Comparison of ENCODE assay signal across 8 mouse cellular contexts in the genomic region with DNA sequence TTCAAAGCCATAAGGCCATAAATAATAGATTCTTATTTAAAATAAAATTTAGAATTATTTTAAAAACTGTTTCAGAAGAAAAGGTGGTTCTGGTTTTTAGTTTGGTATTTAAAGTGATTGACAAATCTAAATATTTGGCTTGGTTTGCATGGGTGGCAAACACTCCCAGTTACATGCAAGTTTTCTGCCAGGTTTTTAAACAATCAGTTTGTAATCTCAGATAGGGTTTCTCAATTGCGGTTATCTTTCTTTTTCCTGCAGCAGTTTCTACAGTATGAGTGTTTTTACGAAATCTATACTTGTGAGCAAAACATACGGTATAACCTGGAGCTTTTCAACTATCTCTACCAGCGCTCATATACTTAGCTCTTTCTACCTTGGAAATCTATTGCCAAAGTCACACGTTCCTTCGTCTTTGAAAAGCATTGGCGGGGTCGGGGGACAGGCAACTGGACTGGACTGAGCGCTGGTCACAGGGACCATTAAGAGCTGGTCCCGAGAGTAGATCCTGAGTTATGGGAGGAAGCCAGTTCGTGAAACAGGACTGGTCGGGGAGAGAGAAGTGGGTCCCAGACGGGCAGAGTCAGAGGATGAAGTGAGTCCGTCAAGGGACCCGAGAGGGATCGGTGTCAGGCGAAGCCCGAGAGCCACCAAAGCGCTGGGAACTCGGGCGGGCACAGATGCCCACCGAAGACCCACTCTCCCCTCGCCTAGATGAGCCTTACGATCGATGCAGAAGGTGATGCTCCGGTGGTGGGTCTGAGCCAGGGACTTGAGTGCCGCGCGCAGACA. TPM values are rescaled to one million over a fixed set of nuclear protein-coding genes. Genes with fewer than 3 reads are reported as not detected.
DNase-seq lines count a peak whose midpoint lies in the region; ATAC-seq and TF ChIP-seq lines count a peak whose summit lies in the region.

No protein-coding gene starts in this region.

- peak overlapping the region; percentile 59; the same call in 1 of the 2 replicates for H3K27ac ChIP-seq in kidney, embryonic 14.5 days (ENCODE audit: low read depth, low read length)
- H3K27ac ChIP-seq in forebrain, postnatal 0 days (ENCODE audit: low read depth, low read length) = peak overlapping the region; percentile 60; the same call in 1 of the 2 replicates
- H3K27ac ChIP-seq in liver, embryonic 16.5 days (ENCODE audit: low read length) = peak overlapping the region; percentile 34; the same call in 1 of the 2 replicates

- H3K4me1 ChIP-seq in kidney, embryonic 14.5 days (ENCODE audit: control insufficient read depth, insufficient read depth, low read length) = peaks cover 10% of the 10 kb centered on the region
- H3K4me1 ChIP-seq in forebrain, postnatal 0 days (ENCODE audit: insufficient read depth) = peaks cover 14% of the 10 kb centered on the region
- H3K4me1 ChIP-seq in liver, embryonic 16.5 days (ENCODE audit: control insufficient read depth, low read depth, low read length) = peaks cover 19% of the 10 kb centered on the region

- WGBS in kidney, embryonic 14.5 days = 3% methylated on average over 29 of the region's 29 CpGs
- 2% methylated on average over 29 of the region's 29 CpGs for WGBS in forebrain, postnatal 0 days
- WGBS in liver, embryonic 16.5 days (ENCODE audit: insufficient replicate concordance) = 1% methylated on average over 29 of the region's 29 CpGs

- no peaks in the 10 kb centered on the region for H3K9me3 ChIP-seq in kidney, embryonic 14.5 days (ENCODE audit: control insufficient read depth, low read length)
- no peaks in the 10 kb centered on the region for H3K9me3 ChIP-seq in forebrain, postnatal 0 days (ENCODE audit: low read length)
- no peaks in the 10 kb centered on the region for H3K9me3 ChIP-seq in liver, embryonic 16.5 days (replicated peaks; ENCODE audit: control insufficient read depth, low read length)

- peaks cover 9% of the 10 kb centered on the region for H3K36me3 ChIP-seq in kidney, embryonic 14.5 days (ENCODE audit: control insufficient read depth, insufficient read depth, low read length)
- peaks cover 8% of the 10 kb centered on the region for H3K36me3 ChIP-seq in forebrain, postnatal 0 days (ENCODE audit: insufficient read depth)
- peaks cover 3% of the 10 kb centered on the region; the same call in 1 of the 2 replicates for H3K36me3 ChIP-seq in liver, embryonic 16.5 days (ENCODE audit: control insufficient read depth, insufficient read depth)

- TF ChIP-seq CTCF in forebrain, postnatal 0 days (IDR thresholded peaks at IDR 0.05; ENCODE audit: low read depth) = no peak

- ATAC-seq in kidney, embryonic 14.5 days (ENCODE audit: low FRiP score, low TSS enrichment) = peak; percentile 76
- ATAC-seq in forebrain, postnatal 0 days = peak; percentile 42
- ATAC-seq in liver, embryonic 16.5 days (ENCODE audit: low read depth) = peak; percentile 15

- H3K9ac ChIP-seq in kidney, embryonic 14.5 days (ENCODE audit: low read depth, low read length) = peak overlapping the region; percentile 74
- H3K9ac ChIP-seq in forebrain, postnatal 0 days = peak overlapping the region; percentile 75
- peak overlapping the region; percentile 81 for H3K9ac ChIP-seq in liver, embryonic 16.5 days (ENCODE audit: low read depth, low read length)

- DNase-seq in kidney, adult 9 months = no peak
- DNase-seq in adipocyte (ENCODE audit: low spot score) = peak; percentile 43
- DNase-seq in forebrain, postnatal 0 days = no peak
- DNase-seq in cerebellum, postnatal 25 days = no peak
- DNase-seq in layer of hippocampus, adult 8-10 months (ENCODE audit: low spot score in 2 of 2) = no peak
- DNase-seq in cerebellum, adult 11 months = no peak

- no peaks in the 10 kb centered on the region for H3K27me3 ChIP-seq in kidney, embryonic 14.5 days (ENCODE audit: control insufficient read depth, insufficient read depth, low read length)
- no peaks in the 10 kb centered on the region for H3K27me3 ChIP-seq in forebrain, postnatal 0 days (ENCODE audit: insufficient read depth, low read length)
- no peaks in the 10 kb centered on the region for H3K27me3 ChIP-seq in liver, embryonic 16.5 days (ENCODE audit: control insufficient read depth, insufficient read depth, low read depth, low read length)

- H3K4me2 ChIP-seq in kidney, embryonic 14.5 days (replicated peaks; ENCODE audit: low read depth, low read length) = peak overlapping the region; percentile 64
- H3K4me2 ChIP-seq in forebrain, postnatal 0 days (ENCODE audit: low read depth) = peak overlapping the region; percentile 70
- H3K4me2 ChIP-seq in liver, embryonic 16.5 days (ENCODE audit: low read depth, low read length) = peak overlapping the region; percentile 90

- H3K4me3 ChIP-seq in kidney, embryonic 14.5 days (ENCODE audit: low read length) = peak overlapping the region; percentile 77
- peak overlapping the region; percentile 61 for H3K4me3 ChIP-seq in forebrain, postnatal 0 days (ENCODE audit: low read depth, low read length)
- peak overlapping the region; percentile 73 for H3K4me3 ChIP-seq in liver, embryonic 16.5 days (ENCODE audit: low read depth, low read length)

RNA-seq across cellular contexts. Expression of a gene that starts 0.5 kb away (rescaled TPM):
- polyA plus RNA-seq in kidney, embryonic 14.5 days (2014; fragmentation: Nextera tagmentation; extraction: Ambion mirVana) = 36.2 and 40.6 TPM in 2 replicates
- 24.0 and 27.1 TPM in 2 replicates for total RNA-seq in forebrain, postnatal 0 days (2014; rRNA removed)
- polyA plus RNA-seq in forebrain, postnatal 0 days (2015; fragmentation: Nextera tagmentation; extraction: Ambion mirVana) = 21.9 and 24.7 TPM in 2 replicates
- polyA plus RNA-seq in liver, embryonic 16.5 days (2015; fragmentation: Nextera tagmentation; extraction: Ambion mirVana) = 13.6 and 14.5 TPM in 2 replicates
- 10 to 100 TPM; 33.4 to 46.6 (median 39.7) TPM for total RNA-seq in layer of hippocampus, adult 8-10 months (2022)

RNA-seq across cellular contexts. Expression of a gene that starts 0.6 kb away (rescaled TPM):
- 173 and 224 TPM in 2 replicates for polyA plus RNA-seq in kidney, embryonic 14.5 days (2014; fragmentation: Nextera tagmentation; extraction: Ambion mirVana)
- 83.2 and 108 TPM in 2 replicates for total RNA-seq in forebrain, postnatal 0 days (2014; rRNA removed)
- 181 and 209 TPM in 2 replicates for polyA plus RNA-seq in forebrain, postnatal 0 days (2015; fragmentation: Nextera tagmentation; extraction: Ambion mirVana)
- polyA plus RNA-seq in liver, embryonic 16.5 days (2015; fragmentation: Nextera tagmentation; extraction: Ambion mirVana) = 39.3 and 40.9 TPM in 2 replicates
- total RNA-seq in layer of hippocampus, adult 8-10 months (2022) = 10 to 100 TPM; 84.4 to 97.1 (median 94.3) TPM

RNA-seq across cellular contexts. Expression of a gene that starts 31.0 kb away (rescaled TPM):
- polyA plus RNA-seq in kidney, embryonic 14.5 days (2014; fragmentation: Nextera tagmentation; extraction: Ambion mirVana) = 24.1 and 42.3 TPM in 2 replicates
- total RNA-seq in forebrain, postnatal 0 days (2014; rRNA removed) = 160 and 161 TPM in 2 replicates
- polyA plus RNA-seq in forebrain, postnatal 0 days (2015; fragmentation: Nextera tagmentation; extraction: Ambion mirVana) = 76.1 and 86.1 TPM in 2 replicates
- polyA plus RNA-seq in liver, embryonic 16.5 days (2015; fragmentation: Nextera tagmentation; extraction: Ambion mirVana) = 7.7 and 8.5 TPM in 2 replicates
- 100 to 1,000 TPM in 2 of 4 experiments, 10 to 100 TPM in 2; 93.9 to 110 (median 103) TPM for total RNA-seq in layer of hippocampus, adult 8-10 months (2022)

RNA-seq across cellular contexts. Expression of a gene that starts 31.1 kb away (rescaled TPM):
- polyA plus RNA-seq in kidney, embryonic 14.5 days (2014; fragmentation: Nextera tagmentation; extraction: Ambion mirVana) = 25.6 and 41.3 TPM in 2 replicates
- total RNA-seq in forebrain, postnatal 0 days (2014; rRNA removed) = 19.8 and 23.1 TPM in 2 replicates
- polyA plus RNA-seq in forebrain, postnatal 0 days (2015; fragmentation: Nextera tagmentation; extraction: Ambion mirVana) = 3.6 and 6.2 TPM in 2 replicates
- 30.9 and 31.9 TPM in 2 replicates for polyA plus RNA-seq in liver, embryonic 16.5 days (2015; fragmentation: Nextera tagmentation; extraction: Ambion mirVana)
- 10 to 100 TPM; 17.8 to 22.9 (median 21.7) TPM for total RNA-seq in layer of hippocampus, adult 8-10 months (2022)

Comparison
In these comparisons a context has a peak if more than half of its experiments do, and no peak if none do; other contexts are left out.
1. ATAC-seq: peak in every context shown above with its lines; median percentile 76 in kidney, embryonic 14.5 days; 42 in forebrain, postnatal 0 days; 15 in liver, embryonic 16.5 days.